Mouse (Mus musculus) c-Kit-positive CD71-positive TER-119-positive erythroid progenitor cells, embryonic 14.5 days (primary cell): ENCODE data around the gene Ltk.

Source experiments
- DNase-seq: peaks from one replicate; pipeline ENCODE4 v3.0.0-alpha.2; 2013; ENCODE audit warnings: low spot score

The Ltk gene

DNA sequence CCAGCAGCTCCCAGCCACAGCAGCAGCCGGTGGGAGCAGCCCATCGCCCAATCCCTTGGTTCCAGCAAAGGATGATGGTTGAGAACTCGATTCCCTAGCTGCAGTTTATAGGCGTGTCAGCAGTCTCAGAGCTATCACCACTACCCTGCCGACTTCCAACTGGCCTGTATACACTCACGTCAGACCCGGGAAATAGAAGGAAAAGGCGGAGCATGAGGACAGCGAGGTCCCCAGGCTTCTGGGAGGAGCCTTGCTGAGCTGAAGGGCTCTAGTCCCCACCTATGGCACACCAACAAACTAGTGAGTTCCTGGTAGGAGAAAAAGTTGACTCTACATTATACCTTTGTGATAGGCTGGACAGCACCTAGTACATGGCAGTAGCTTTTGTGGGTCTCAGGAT lies at the start of gene Ltk:
Gene Ltk (minus strand): TSS at position 181 of the 400 bp plus-strand sequence.
- no peak for DNase-seq

DNA sequence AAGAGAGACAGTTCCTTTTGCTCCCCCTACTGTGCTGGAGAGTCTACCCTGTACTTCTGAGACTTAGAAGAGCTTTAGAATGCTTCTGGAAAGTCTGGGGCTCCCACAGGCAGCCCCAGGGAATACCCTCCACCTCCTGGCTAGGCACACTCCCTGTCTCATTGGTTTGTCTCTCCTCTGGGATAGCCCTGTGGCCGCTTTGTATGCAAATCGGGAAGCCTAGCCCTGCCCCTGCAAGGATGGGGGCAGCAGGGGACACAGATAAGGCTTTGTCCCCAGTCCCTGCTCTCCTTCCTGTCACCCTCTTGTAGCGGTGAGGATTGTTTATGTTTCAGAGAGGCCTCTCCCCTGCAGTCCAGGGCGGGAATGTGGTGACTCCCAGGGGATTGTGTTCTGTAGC lies 48.6 kb upstream of the Ltk start:
- DNase-seq, result no peak

DNA sequence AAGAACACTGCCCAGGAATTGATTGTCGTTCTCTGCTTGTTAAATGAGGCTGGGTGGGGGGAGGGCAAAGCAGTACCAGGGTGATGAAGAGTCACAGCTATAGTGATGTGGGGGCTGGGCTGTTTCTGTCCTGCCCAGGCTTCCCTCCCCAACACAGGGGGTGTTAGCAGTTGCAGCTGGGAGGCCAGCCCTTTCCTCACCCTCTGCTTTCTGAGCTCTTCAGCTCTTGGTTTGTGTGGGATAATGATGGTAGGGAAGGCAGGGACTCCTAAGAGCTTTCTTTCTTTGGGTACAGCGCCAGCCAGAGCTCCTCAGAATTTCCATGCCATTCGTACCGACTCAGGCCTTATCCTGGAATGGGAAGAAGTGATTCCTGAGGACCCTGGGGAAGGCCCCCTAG lies 48.2 kb upstream of the Ltk start:
- no peak for DNase-seq

DNA sequence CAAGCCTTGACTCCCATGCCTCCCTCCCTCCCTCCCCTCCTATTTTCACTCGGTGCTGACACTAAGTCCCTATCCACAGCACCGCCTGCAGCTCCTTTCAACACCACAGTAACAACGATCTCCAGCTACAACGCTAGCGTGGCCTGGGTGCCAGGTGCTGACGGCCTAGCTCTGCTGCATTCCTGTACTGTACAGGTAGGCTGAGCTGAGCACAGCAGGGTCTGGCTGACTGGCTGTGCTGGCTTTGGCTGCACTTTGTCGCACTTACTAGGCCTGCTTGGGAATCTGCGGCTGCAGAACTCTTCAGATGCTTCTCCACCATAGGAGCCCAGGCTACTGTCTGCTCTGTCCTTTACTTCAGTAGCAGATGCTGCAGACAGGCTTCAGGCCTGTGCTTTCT lies 45.3 kb upstream of the Ltk start:
- no peak for DNase-seq

DNA sequence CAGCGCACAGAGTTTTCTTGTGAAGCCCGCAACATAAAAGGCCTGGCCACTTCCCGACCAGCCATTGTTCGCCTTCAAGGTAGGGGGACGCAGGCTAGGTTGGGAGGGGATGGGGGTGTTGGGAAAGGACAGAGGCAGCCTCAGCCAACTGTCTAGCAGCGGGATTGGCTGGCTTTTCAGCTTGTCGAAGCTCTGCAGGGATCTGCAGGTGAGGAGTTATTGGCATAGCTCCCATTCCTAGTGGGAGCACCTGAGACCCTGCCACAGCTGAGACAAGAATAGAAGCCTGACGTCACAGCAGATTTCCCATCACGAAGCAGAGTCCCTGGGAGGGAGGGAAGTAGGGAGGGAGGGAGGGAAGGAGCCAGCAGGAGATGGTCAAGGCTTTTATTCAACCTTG lies 44.5 kb upstream of the Ltk start:
- DNase-seq, result no peak

DNA sequence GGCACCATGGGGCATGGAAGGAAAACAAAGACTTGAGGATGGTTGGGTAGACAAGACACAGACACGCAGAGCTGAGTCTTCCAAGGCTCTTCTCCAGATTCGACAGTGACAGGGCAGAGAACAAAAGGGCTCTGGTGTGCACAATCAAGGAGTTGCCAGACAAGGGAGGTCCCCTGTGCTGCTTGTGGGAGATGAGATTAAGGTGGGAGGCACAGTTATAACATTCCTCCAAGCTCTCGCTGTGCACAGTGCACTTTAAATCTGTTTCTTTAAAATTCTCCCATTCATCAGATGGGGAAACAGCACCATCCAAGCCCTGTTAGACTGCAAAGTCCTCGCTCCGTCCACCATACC lies 44.0 kb upstream of the Ltk start:
- DNase-seq, result no peak

DNA sequence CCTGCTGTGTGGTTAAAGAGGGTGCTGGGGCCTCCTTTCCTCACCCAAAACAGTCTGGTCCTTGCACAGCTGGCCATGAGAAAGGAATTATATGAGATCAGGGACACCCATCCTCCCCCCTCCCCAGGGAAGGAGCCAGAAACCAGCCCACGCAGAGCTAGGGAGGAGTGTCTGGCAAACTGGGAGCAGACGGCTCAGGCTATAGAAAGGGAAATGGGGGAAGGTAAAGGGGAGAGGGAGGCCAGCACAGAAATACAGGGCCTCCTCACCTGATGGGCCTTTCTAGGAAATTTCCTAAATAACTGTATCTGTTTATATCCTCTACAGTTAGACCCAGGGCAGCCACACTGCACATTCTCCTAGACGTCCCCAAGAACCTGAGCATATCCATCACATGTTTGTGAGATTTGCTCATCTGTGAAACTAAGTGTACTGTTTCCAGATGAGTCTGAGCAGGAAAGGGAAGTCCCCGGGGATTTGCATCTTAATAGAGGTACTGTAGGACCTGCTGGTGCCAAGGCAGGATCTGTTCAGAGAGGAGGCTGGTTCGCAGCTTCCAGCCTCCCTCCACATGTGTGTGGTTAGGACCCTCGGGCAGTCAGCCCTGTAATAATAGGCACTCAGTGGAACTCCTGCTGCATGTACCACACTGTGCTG lies 43.5 kb upstream of the Ltk start:
- DNase-seq, result no peak

DNA sequence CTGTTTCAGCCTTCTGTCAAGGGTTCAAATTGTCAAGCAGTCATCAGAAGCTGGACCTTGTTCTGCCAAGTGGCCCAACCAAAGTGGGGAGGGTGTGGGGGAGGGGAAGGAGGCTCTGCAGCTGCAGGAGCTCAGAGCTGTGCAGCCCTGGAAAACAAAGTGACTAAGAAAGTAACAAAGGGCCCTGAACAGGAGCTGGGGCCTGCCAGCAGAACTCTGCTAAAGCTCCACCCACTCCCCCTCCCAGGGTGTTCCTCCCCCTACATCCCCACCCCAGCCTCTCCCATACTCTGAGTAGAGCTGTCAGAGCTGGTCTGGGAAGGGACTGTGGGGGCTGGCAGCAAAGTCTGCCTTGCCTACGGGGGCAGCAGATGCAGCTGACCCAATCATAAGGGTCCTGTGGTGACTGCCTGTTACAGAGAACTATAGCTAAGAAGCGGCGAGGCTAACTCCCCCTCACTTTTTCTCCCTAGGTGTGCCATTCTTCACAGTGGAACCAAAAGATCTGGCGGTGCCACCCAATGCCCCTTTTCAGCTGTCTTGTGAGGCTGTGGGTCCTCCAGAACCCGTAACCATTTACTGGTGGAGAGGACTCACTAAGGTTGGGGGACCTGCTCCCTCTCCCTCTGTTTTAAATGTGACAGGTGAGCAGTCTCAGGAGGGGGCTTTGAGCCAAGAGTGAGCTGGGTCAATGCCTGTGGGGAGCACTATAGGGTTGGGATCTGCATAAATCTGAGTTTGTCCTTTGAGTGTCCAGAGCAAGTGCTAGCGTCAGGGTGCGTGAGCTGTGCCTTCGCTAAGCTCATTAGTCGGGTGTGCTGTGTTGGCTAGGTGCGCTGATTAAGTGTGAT lies 42.8 kb upstream of the Ltk start:
- no peak for DNase-seq

DNA sequence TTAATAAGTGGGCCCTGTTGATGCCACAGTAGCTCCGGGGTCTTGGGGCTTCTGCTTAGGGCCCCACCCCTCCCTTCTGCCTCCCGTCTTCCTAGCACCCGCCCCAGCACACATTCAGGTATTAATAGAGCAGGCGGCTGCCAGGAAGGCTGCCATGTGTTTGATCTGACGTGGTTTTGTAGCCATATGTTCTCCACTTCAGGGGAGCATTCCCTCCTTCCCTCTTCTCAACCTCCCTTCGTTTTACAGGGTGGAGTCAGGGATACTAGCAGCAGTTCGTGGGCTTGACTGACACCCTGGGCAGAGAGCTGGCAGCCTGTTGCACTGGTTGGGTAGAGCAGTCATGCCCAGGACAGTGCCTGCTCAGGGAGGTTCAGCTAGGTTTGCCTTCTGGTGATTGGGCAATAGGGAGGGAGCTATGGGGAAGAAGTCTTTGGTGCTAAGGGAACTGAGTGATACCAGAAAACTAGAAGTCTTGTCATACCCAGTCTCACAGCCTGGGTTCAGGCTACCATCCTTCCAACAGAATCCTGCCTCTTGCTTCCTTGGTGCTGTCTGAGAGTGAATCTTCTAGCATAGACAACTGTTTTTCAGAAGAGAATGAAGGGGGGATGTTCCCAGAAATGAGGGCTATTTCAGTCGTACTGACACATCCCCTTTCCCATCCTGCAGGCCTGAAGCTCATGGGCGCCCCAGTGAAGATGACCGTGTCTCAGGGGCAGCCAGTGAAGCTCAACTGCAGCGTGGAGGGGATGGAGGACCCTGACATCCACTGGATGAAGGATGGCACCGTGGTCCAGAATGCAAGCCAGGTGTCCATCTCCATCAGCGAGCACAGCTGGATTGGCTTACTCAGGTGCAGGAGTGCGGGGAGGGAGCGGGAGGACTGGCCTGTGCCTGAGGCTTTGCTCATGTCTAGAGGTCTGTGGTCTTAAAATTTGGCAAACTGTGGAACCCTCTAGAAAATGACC lies 40.9 kb upstream of the Ltk start:
- DNase-seq, result no peak

DNA sequence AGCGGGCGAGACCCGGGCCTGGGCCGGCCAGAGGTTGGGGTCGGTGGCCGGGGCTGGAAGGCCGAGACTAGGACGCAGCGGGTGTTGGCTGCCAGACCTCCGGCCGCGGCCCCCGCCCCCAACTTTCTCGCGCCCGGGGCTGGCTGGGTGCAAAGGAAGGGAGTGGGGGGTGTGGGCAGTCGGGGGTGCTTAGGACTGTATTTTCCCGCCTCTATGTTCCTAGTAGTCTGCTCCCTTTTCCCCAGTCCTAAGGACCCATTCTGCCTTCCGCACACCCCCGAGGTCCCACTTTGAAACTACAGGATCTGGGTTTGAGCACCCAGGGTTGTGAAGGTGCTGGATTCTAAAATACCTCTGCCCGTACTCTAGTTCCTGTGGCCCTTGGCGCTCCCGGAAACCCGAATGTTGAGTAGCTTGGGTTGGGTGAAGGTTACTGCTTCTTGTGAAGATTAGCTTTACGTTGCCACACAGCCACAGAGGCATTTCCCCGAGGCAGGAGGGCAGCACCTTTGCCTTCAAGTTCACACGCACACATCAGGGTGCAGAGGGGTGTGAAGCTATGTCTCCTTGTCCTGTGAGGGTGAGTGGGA lies 39.8 kb upstream of the Ltk start:
- no peak for DNase-seq

DNA sequence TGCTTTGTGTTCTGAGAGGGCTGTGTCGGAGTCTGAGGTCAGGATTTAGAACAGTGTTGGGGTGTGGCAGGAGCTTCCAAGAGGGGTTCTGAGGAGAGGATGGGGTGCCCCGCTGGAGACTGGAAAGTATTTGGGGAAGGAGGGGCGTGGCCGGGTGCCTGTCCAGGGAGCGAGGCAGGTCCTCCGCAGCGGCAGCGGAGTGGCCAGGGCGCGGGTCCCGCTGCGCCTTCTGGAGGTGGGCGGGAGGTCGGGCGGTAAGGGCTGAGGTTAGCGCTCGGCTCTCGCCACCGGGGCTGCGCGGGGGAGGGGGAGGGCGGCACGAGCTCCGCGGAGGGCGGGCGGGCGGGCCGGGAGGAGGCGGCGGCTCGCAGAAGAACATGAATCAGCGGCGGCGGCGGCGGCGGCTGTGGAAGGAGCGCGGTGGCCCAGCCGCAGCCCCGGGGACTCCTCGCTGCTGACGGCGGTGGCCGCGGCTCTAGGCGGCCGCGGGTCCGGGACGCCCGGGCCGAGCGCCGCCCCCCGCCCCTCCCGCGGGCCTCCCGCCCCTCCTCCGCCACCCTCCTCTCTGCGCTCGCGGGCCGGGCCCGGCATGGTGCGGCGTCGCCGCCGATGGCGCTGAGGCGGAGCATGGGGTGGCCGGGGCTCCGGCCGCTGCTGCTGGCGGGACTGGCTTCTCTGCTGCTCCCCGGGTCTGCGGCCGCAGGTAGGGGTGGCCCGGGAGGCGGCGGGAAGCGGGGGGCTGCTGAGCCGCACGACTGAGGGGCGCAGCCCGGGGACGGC lies 39.1 kb upstream of the Ltk start:
- no peak for DNase-seq

DNA sequence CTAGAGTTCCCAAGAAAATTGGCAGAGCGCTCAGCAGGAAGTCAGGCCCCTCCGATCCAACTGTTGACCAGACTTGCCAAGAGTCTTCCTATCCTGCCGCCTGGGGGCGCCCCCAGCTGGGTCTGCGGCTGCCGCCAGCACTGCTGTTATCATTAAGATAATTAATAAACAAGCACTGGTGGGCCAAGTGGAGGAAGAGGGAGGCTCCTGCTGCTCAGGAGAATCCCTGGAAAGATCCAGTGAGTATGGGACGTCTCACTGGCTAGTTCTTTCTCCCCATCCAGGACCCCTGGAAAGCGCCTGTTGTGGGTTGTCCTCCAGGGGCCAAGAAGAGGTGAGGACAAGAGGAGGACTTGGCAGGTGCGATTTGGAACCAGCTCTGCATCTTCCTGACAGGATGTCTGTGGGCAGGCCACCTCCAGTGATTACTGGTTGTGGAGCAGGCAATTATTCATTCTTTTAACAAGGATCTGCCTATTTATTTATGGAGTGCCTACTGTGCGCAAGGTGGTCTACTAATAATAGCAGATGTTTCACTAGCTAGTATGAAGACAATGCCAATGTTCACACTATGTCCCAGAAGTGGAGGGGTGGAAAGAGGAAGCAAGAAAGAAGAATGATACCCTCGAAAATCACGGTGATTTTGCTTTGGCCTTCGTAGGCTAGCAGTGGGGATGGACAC lies 38.2 kb upstream of the Ltk start:
- DNase-seq, result peak; percentile 23

DNA sequence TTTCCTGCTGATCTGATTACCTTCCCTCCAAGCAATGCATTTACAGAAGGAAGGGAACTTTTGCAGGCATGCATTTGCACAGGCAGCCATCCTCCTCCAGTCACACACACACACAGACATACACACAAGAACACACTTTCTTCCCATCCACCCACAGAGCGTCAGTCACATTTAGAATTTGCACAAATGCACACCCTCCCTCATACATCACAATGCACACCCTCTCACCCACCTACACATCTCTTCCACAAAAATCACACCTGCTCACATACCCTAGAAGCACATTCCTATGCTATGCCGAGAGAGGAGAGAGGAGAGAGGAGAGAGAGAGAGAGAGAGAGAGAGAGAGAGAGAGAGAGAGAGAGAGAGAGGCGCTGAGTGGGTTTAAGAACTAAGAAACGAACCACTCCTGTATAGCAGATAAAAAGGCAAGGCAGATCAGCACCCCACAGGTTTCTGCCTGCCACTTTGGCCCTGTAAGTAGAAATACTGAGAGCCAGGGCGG lies 37.1 kb upstream of the Ltk start, which contains the start of gene Tyro3:
Gene Tyro3 (plus strand): TSS at position 455 of the 505 bp plus-strand sequence.
- no peak for DNase-seq

DNA sequence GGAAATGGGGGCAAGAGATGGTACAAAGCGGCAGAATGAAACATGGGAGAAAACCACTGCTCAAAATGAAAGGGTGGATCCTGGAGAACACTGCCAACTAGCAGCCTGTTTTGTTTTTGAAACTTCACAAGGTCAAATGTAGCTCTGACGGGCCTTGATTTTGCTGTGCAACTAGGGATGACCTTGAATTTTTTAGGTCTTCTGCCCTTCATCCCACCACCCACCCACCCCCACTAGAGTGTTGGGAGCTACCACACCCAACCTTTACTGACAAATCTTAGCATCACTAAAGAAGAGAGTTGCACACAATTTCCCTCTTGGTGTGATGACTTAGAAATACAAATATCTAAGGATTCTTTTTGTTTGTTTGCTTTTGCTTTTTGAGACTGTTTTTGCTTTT lies 29.8 kb upstream of the Ltk start:
- no peak for DNase-seq

DNA sequence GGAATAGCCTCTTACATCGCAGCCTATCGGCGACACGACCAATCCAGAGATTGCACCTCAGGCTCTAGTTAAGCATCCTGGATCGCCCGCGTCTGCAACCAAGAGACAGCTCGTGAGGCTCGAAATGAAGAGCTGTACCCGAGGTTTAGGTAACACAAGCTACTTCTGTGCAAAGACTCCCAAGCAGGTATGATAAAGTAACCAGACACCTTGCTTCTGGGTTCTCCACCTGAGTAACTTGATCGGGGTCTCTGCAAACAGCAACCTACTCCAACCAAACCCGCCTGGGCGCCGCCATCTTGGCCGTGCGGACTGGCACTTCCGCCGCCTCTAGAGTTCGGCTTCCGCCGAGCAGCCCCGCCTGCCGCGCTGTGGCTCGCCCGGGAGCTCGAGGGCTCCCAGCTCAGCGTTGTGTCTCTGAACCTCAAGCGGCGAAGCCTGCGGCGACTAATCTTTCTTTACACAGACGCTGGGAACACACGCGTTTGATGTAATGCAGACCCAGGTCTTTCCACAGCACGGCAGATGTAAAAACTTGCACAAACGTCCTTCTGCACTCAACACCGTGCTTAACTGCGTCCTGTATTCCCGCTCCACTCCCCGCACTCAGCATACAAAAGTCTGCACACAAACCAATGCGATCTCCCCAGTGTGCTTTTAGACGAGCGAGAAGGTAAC lies 27.1 kb upstream of the Ltk start, which contains the start of gene Rpap1:
Gene Rpap1 (minus strand): TSS at position 332 of the 678 bp plus-strand sequence.
- peak; percentile 76 for DNase-seq

DNA sequence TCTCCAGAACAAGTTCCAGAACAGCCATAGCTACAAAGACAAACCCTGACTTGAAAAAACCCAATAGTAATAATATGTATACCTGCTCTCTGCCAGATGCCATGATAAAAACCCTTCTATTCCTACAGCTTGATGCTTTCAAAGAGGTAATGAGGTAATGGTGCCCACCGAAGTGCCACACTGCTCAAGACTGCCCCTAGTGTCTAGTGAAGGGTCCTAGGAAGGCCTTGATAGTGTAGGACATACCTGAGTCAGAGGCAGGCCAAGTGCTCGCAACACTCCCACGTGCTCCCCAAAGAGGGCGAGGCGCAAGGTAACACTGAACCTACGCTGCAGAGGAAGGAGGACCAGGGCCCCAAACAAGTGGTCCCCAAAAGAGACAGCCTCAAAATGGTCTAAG lies 7.0 kb upstream of the Ltk start:
- DNase-seq, result no peak

DNA sequence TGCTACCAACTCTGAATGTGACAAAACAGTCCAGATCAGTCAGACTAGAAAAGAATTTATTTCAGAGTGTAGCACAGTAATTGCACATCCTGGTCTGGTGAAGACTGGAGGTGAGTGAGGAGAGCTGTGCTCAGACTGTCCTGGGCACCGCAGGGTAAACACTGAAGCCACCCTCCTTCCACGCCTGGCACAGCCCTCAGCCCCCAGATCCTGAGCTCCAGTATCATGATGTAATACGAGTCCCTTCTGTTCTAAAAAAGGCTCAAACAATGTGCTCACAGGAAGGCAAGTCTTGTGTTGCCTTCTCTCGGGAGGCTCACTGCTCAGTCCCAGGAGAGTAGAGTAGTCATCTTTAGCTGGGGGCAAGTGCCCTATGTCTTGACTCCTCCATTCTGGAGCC lies 3.7 kb upstream of the Ltk start:
- DNase-seq, result no peak

DNA sequence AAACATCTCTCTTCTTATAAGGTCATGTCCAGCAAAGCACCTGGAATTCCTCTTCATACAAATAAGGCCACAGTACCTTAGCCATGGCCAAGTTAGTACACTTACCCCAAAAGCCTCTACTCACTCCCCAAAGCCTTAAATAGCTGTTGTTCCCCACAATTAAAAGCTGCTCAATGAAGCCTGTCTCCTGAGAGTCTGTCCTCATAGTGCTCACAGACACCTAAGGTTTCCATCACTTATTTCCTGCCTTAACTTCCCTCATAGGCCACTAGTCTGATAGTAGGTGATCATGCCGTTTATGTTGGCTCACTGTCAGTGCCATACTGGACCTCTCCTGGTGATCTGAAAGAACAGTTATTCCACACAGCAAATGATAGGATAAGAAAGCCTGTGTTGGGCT lies 2.0 kb upstream of the Ltk start:
- DNase-seq, result no peak

DNA sequence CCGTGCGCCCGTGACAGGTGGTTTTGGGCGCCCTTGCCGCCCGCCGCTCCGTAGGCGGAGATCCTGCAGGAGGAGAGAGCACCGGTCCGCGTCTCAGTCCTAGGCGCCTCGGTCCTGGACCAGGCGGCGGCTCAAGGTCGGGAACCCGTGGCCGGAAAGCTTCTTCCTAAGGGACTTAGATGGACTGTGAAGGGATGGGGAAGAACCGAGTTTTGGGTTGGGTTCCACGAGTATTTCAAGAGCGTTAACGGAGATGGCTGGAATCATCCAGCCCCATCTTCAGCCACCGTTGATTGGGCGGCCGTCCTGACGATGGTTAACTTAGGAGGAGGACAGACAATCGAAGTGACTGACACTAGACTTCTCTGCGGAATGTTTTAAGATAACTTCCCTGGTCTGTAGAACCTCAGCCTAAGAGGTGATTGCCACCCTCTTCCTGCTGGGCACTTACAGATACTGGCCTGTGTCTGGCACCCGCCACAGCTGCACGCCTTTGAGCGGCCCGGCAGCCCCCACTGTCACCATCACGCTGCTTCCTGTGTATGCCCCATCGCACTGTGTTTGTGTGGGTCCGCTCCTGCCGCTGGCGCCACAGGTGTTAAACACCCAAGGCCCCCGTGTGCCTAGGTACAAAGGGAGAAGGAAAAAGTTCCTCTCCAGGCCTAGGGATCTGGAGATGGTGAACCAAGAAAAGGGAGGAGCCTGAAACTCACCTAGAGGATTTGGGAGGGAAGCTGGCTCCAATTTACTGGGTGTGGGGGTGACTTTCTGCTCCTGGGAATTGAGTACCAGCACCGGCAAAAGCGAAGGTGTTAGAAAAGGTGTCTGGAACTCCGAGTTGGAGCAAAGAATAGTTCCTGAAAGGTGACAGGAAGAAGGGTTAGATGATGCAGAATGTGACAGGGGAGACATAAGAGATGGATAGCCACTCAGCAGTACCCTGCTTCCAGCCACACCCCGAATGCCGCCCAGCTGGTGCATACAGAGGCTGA lies 1.1 kb downstream of the Ltk start:
- DNase-seq, result no peak
